Mouse (Mus musculus): ENCODE data around the gene Ascl4.
A peak's percentile ranks its signal among the peaks of the same experiment; 100 is the strongest.

Ascl4 gene

GRCm38 (mm10) chr10:85927676-85928445 lies at the start of gene Ascl4:
TSS of gene Ascl4 (plus strand) at chr10:85927681.
- peak; percentile 48 for DNase-seq (ENCODE audit: low spot score)

GRCm38 (mm10) chr10:85879886-85880486 lies 47.5 kb upstream of the Ascl4 start:
- no peak for DNase-seq (ENCODE audit: low spot score)

- peak; percentile 99 for DNase-seq (ENCODE audit: low spot score)
These were observed 10.8 kb upstream of the Ascl4 start, which contains the start of gene Prdm4 for GRCm38 (mm10) chr10:85916498-85917309. TSS of gene Prdm4 (minus strand) at chr10:85917142.

- peak; percentile 88 for DNase-seq (ENCODE audit: low spot score)
These were observed 1.2 kb downstream of the Ascl4 start for GRCm38 (mm10) chr10:85928499-85929207.

- DNase-seq (ENCODE audit: low spot score): peak; percentile 49
These were observed 1.7 kb downstream of the Ascl4 start for GRCm38 (mm10) chr10:85929208-85929591.

- DNase-seq (ENCODE audit: low spot score): no peak
These were observed 2.5 kb downstream of the Ascl4 start for GRCm38 (mm10) chr10:85929962-85930361.

GRCm38 (mm10) chr10:85936280-85936965 lies 8.9 kb downstream of the Ascl4 start:
- DNase-seq (ENCODE audit: low spot score): no peak

- DNase-seq (ENCODE audit: low spot score): no peak
These were observed 21.2 kb downstream of the Ascl4 start for GRCm38 (mm10) chr10:85948483-85949196.

GRCm38 (mm10) chr10:85951765-85952443 lies 24.4 kb downstream of the Ascl4 start:
- DNase-seq (ENCODE audit: low spot score): no peak

- peak; percentile 62 for DNase-seq (ENCODE audit: low spot score)
These were observed 25.9 kb downstream of the Ascl4 start for GRCm38 (mm10) chr10:85953401-85953800.

- DNase-seq (ENCODE audit: low spot score): no peak
These were observed 26.9 kb downstream of the Ascl4 start for GRCm38 (mm10) chr10:85954429-85954828.

- peak; percentile 19 for DNase-seq (ENCODE audit: low spot score)
These were observed 29.5 kb downstream of the Ascl4 start for GRCm38 (mm10) chr10:85956871-85957419.

- peak; percentile 98 for DNase-seq (ENCODE audit: low spot score)
These were observed 30.0 kb downstream of the Ascl4 start, which contains the start of gene Rtcb for GRCm38 (mm10) chr10:85957464-85957950. TSS of gene Rtcb (minus strand) at chr10:85957823.

GRCm38 (mm10) chr10:85962897-85963296 lies 35.4 kb downstream of the Ascl4 start:
- DNase-seq (ENCODE audit: low spot score): no peak

- no peak for DNase-seq (ENCODE audit: low spot score)
These were observed 36.8 kb downstream of the Ascl4 start for GRCm38 (mm10) chr10:85964316-85964715.

GRCm38 (mm10) chr10:85966476-85966875 lies 39.0 kb downstream of the Ascl4 start:
- DNase-seq (ENCODE audit: low spot score): no peak

GRCm38 (mm10) chr10:85967411-85968156 lies 40.1 kb downstream of the Ascl4 start:
- DNase-seq (ENCODE audit: low spot score): no peak

- peak; percentile 81 for DNase-seq (ENCODE audit: low spot score)
These were observed 40.7 kb downstream of the Ascl4 start for GRCm38 (mm10) chr10:85968157-85968634.

GRCm38 (mm10) chr10:85968731-85969130 lies 41.2 kb downstream of the Ascl4 start:
- DNase-seq (ENCODE audit: low spot score): no peak
